Mouse (Mus musculus) kidney, postnatal 25 days (tissue): ENCODE data around the gene Gpr107.
A peak's percentile ranks its signal among the peaks of the same experiment; 100 is the strongest.

Experiments
- DNase-seq, 2 experiments: peaks; one replicate each; pipeline ENCODE4 v3.0.0; 2021; ENCODE audit warnings: mixed read lengths in 2 of 2

Gene Gpr107

GRCm38 (mm10) chr2:31202357-31202756 is 50.2 kb downstream of the Gpr107 start:
- DNase-seq: no peak

GRCm38 (mm10) chr2:31202956-31203355 is 50.8 kb downstream of the Gpr107 start:
- DNase-seq: no peak

GRCm38 (mm10) chr2:31204677-31205076 is 52.6 kb downstream of the Gpr107 start:
- DNase-seq: no peak

GRCm38 (mm10) chr2:31206211-31206610 is 54.1 kb downstream of the Gpr107 start:
- no peak for DNase-seq

GRCm38 (mm10) chr2:31206882-31207281 is 54.8 kb downstream of the Gpr107 start:
- DNase-seq: no peak

GRCm38 (mm10) chr2:31208544-31209142 is 56.5 kb downstream of the Gpr107 start:
- DNase-seq: no peak

- peak in 1 of 2 experiments; percentile 26 for DNase-seq
These were observed 57.4 kb downstream of the Gpr107 start for GRCm38 (mm10) chr2:31209525-31209924.

GRCm38 (mm10) chr2:31210144-31210847 is 58.2 kb downstream of the Gpr107 start:
- no peak for DNase-seq

- no peak for DNase-seq
These were observed 59.1 kb downstream of the Gpr107 start for GRCm38 (mm10) chr2:31211204-31211603.

- no peak for DNase-seq
These were observed 62.2 kb downstream of the Gpr107 start for GRCm38 (mm10) chr2:31214211-31214796.

GRCm38 (mm10) chr2:31218611-31219010 is 66.5 kb downstream of the Gpr107 start:
- no peak for DNase-seq

- no peak for DNase-seq
These were observed 67.4 kb downstream of the Gpr107 start for GRCm38 (mm10) chr2:31219470-31219869.

GRCm38 (mm10) chr2:31220844-31221243 is 68.7 kb downstream of the Gpr107 start:
- DNase-seq: no peak

- DNase-seq: no peak
These were observed 69.5 kb downstream of the Gpr107 start for GRCm38 (mm10) chr2:31221582-31221981.

GRCm38 (mm10) chr2:31228768-31229311 is 76.7 kb downstream of the Gpr107 start:
- DNase-seq: no peak

GRCm38 (mm10) chr2:31239203-31239696 is 87.1 kb downstream of the Gpr107 start:
- peak; percentile 20 to 51 for DNase-seq

- DNase-seq: no peak
These were observed 87.7 kb downstream of the Gpr107 start for GRCm38 (mm10) chr2:31239833-31240232.

GRCm38 (mm10) chr2:31241639-31242038 is 89.5 kb downstream of the Gpr107 start:
- peak in 1 of 2 experiments; percentile 41 for DNase-seq

GRCm38 (mm10) chr2:31244216-31244615 is 92.1 kb downstream of the Gpr107 start:
- DNase-seq: peak in 1 of 2 experiments; percentile 41

GRCm38 (mm10) chr2:31245051-31245450 is 92.9 kb downstream of the Gpr107 start:
- DNase-seq: no peak

GRCm38 (mm10) chr2:31245491-31246141 is 93.5 kb downstream of the Gpr107 start, which contains the start of gene Ncs1:
Gene Ncs1 (plus strand): TSS chr2:31245823.
- DNase-seq: peak; percentile 68 to 85

GRCm38 (mm10) chr2:31246251-31246971 is 94.3 kb downstream of the Gpr107 start:
- DNase-seq: peak in 1 of 2 experiments; percentile 48
